Mouse (Mus musculus): Measurements from ENCODE around the gene Gdi2.
"Not testable (repeated sequence)": the region's sequence is repeated elsewhere in the genome, so short reads cannot be mapped to it uniquely, and the experiment has no call there.

The Gdi2 gene

DNA sequence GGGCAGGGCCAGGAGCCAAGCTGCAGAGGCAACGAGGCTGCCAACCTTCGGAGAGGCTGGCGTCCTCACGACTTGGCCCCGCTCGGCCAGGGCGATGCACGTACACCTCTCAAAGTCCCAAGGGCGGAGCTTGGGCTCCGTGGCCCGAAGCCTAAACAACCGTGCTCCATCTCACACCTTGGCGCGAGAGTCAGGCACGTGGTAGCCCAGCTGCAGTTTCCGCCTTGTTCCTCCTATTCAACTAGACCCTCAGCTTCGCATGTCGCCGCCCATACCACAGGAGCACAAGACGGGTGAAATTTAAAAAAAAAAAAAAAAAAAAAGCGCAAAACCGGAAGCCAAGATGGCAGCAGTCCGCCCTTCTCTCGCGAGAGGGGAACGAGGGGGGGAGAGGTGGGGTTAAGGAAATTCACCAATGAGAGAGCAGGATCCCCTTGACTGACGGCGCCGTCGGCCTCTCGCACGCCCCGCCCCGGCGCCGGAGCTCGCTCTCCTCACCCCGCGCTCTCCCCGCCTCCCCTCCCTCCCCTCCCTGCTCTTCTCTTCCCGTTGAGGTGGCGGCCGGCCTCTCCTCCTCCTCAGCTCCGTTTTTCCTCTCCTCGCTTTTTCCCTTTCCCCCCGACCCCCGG lies at the start of gene Gdi2:
Gene Gdi2 (plus strand): TSS at position 470 of the 629 bp plus-strand sequence.
- peak; percentile 94 to 98 for DNase-seq (ENCODE audit: low spot score in 2 of 2)

DNA sequence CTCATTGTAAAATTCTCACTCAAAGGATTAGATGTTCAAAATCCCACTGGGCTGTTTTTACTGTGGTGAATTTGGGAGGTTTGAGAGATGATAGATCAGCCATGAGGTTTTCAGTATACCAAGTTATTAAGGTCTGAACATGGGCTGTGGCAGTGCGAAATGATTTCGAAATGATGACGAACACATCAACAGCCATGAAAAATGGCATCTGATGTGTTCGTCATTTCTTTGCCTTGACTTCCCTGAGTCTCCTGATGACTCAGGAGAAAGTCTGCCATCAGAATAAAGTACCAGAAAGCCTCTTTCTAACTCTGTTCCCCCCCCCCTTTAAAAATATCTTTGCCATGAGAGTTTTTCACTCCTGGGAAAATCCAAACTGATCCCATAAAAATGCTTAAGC lies 42.3 kb upstream of the Gdi2 start:
- DNase-seq (ENCODE audit: low spot score in 2 of 2), result no peak

DNA sequence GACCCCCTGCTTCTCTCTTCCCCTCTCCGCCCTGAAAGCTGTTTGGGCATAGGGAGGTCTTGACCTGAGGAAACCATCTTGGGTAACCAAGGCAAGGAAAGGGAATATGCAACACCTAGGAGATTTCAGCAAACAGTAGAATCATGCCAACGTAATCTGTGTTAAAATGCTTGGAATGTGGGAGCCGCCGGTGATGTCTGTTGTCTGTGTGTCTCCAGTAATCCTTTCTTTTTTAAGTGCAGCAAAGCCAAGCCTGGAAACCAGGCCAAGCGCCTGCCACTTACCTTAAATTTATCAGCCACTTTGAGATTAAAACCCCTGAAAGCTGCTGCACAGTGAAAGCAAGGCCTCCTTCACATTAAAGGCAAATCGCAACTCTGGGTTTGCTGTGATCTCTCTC lies 36.8 kb upstream of the Gdi2 start:
- not testable (repeated sequence) for DNase-seq (ENCODE audit: low spot score in 2 of 2)

DNA sequence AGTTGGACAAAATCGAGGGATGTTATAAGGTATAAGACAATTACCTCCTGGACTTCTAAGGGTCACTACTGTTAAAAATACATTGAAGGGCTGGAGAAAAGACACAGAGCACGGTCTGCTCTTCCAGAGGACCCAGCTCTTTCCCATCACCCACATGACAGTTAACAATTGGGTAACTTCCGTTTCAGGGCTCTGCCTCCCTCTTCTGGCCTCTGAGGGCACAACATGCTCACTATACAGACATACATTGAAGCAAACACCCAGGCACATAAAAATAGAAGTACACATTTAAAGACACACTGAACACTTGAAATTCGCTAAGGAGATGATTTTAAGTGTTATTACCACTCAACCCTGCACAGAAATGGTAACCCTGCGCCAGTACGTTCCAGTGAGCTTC lies 22.5 kb upstream of the Gdi2 start:
- not testable (repeated sequence) for DNase-seq (ENCODE audit: low spot score in 2 of 2)

DNA sequence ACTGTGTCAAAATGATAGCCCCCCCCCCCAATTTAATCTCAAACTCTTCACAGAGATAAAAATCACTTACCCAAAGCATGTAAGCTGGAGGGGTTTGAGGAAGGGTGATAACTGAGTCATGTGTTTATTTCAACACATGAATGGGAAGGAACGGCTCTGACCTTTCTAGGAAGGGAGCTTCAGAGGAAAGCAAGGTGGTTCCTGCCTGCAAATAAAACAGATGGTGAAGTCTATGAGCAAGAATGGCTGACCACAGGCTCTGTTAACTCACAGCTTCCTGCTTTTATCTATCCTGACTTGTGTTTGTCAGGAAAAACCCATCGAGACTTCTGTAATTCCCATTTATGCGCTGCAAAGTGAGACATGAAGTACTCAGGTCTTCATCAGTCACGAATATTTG lies 18.5 kb upstream of the Gdi2 start:
- not testable (repeated sequence) for DNase-seq (ENCODE audit: low spot score in 2 of 2)

DNA sequence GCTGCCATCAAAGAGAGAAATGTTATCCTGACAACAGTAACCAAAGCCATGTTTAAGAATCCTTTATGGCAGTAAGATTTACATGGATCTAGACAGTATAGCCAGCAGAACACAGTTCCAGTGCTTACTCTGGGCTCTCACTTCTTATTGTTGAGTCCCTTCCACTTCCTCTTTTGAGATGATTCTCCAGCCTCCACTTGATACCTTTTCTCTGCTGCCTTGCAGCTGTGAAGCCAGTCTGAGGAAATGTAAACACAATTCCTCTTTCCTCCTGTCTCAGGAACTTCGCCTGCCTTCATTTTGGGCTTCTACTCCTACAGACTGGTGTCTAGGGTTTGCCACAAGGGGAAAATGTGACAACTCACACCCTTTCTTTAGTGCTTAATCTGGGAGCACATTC lies 17.9 kb upstream of the Gdi2 start:
- not testable (repeated sequence) for DNase-seq (ENCODE audit: low spot score in 2 of 2)

DNA sequence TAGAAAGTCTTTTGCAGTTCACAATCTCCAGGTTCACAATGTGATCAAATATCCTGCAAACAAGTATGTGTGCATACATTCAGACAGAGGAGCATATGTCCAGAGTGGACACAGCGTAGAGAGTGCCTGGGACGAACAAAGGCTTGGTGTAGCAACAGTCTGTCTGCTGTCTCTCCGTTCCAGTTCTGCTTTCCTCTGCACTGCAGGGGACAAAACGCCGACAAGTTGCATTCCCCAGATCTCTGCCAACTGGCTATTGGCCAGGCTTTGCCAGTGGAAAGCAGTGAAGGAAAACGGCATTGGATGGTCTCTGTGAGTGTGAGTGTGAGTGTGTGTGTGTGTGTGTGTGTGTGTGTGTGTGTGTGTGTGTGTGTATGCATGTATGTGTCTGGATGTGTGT lies 14.4 kb upstream of the Gdi2 start:
- peak in 1 of 2 experiments; percentile 67 for DNase-seq (ENCODE audit: low spot score in 2 of 2)

DNA sequence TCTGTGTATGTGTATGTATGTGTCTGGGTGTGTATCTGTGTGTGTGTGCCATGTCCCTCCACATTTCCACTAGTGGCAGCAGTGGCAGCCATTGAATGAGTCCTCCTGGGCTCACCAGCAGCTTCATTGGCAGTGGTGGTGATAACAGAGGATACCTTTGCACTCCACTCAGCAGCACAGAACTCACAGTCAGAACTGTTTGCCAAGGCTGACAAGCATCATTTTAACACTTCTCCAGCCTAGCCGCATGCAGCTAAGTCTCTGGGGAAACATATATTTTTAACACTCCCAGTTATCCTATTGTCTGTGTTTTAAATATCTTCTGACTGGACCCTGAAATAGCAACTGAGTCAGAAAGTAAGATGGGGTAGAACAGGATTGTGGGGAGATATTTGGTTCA lies 13.9 kb upstream of the Gdi2 start:
- no peak for DNase-seq (ENCODE audit: low spot score in 2 of 2)

DNA sequence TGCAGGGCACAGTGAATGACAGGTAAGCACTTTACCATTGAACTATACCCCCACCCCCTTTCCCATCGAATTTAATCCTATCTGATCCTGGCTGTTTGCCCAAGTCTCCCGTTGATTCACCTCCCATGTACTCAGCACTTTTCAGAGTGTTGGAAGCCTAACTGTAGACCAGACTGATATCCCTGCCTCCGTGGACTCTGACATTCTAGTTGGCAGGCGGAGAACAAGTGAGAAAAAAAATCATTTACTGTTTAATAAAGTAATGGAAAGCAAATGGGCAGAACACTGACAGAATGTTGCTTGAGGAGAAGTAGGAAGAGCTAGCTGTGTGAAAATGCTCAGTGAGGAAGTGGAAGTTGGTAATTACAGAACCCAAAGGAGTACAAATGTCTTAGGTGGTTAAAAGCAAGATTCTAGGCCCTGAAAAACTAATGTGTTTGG lies 12.2 kb upstream of the Gdi2 start:
- no peak for DNase-seq (ENCODE audit: low spot score in 2 of 2)

DNA sequence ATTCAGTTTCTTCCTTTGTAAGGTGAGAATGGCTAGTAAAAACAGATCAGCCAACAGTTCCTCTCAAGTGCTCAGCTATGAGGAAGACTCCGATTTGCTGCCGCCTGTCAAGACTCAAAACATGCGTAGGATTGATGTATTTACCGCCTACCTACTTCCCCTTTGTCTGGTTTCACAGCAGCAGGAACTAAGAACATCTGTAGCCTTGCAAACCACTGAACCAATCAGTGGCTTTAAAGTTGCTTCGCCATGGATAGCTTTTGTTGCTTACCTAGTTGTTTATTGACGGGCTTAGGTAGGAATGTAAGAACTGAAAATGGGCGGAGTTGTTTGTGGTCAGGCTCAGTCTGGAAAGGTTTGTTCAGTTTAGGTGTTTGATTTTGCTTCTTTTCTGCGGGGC lies 11.5 kb upstream of the Gdi2 start:
- peak in 1 of 2 experiments; percentile 37 for DNase-seq (ENCODE audit: low spot score in 2 of 2)

DNA sequence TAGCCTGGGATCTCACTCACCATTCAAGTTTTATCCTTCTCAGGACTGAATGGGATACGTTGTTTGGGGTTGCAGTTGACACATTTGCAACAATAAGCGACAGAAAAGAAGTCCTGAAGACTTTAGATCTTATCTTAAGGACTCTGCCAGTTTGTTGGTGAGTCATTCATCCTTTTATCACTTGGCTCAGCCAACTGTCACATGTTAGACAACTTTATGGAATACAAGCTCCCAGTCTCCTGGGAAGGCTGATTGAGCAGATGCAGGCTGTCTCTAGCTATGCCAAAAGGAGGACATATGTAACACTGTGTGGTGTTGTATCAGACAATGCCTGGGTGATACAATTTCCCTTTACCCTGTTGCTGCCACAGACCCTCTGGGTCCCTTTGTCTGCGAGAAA lies 7.4 kb upstream of the Gdi2 start:
- no peak for DNase-seq (ENCODE audit: low spot score in 2 of 2)

DNA sequence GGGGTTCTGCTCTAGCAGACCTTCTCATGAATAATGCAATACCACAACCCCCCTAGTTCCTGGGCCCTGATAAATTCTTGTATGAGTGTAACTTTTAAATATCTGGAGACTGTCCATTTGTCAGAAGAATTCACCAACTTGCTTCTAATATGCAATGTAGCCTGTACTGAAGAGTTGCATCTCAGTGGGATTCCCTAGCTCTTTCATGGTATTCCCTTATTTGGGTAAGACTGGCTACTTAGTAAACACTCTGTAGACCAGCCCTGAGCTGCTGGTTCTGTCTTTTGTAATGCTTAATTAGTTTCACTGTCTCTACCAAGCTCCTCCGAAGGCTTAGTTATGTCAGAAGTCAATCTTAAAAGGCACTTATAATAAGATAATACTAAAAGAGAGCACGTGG lies 6.7 kb upstream of the Gdi2 start:
- DNase-seq (ENCODE audit: low spot score in 2 of 2), result not testable (repeated sequence)

DNA sequence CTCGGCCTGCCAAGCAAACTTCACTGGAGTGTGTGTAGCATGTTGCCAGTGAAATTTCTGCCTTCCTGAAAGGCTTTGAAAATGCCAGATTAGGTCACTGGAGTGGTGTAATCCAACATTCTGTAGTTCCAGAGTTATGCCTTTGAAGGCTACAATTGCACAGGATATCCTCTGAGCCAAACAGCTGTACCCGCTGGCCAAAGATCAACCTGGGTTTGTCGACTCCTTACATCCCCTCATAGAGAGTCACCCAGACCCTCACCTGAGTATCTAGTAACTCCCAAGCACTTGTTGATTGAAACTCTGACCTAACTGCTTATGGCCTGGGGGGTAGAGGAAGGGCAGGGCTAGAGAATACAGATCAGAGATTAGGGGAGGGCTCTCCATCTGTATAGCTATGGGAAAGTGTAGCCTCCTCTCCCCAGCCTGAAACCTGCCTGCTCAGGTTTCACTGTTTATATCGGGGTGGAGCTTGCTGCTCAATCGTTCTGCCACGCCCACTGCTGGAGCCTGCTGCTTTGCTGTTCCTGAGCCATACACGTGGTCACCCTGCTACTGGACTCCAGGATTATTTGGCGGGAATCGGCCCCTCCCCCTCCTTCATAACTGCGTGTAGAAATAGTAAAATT lies 6.1 kb upstream of the Gdi2 start:
- no peak for DNase-seq (ENCODE audit: low spot score in 2 of 2)

DNA sequence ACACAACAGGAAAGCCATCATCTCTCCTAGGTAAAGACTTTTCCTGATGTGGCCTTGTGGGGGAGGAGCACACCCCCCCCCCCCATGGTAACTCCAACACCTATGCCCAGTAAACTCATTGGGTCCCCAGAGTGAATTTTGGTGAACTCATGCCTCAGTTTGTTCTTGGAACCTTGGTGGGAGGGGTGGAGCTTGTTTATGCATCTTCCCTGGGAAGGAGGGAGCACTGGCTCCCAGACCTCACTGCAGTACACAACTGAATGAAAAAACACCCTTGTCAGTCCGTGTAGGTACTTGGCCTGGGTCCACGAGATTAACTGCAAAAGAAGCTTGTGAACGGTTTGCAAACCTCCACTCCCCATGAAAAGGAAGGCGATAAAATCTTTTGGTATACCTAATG lies 5.4 kb upstream of the Gdi2 start:
- no peak for DNase-seq (ENCODE audit: low spot score in 2 of 2)

DNA sequence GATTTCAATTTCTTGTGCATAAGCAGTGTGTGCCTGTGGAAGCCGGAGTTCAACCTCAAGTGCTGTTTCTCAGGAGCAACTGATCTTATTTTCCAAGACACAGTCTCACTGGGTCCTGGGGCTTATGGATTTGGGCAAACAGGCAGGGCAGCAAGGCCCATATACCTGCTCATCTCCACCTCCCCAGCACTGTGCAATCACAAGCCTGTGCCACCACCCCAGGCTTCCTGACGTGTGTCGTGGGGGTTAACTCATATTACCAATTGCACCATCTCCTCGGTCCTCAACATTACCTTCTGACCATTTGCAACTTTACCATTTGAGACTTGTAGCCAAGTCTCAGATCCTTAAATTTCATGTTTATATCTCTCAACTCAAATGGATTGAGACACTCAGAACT lies 3.7 kb upstream of the Gdi2 start:
- DNase-seq (ENCODE audit: low spot score in 2 of 2), result no peak

DNA sequence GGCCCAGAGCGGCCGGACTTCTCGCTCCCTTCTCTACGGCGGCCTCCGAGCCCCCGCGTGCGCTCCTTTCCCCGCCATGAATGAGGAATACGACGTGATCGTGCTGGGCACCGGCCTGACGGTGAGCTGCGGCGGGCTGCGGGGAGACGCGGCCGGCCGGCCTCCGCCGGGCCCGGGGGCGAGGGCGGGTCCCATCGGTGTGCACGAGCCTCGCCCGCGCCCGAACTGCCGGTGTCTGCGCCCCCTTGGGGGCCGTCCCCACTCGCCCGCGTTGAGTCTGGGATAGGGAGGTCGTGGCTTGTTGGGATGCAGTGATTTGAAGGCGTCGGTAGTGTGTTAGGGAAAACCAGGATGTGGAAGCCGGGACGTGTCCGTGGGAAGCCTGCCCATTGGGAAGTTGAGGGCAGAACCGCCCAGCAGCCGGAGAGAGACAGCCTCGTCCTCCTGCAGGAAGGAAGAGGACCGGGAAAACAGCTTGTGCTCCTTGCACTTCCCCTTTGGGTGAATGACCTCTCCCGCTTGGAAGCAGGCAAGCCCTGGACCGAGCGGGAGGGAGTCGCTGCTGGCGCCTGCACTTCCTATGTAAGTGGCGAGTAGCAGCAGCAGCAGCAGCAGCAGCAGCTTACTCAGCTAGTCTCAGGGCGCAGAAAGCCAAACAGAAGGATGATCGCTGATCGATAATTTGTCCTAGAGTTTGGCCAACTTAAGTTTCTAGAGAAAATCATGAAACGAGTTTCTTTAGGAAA lies 533 bp downstream of the Gdi2 start:
- peak; percentile 50 to 77 for DNase-seq (ENCODE audit: low spot score in 2 of 2)

DNA sequence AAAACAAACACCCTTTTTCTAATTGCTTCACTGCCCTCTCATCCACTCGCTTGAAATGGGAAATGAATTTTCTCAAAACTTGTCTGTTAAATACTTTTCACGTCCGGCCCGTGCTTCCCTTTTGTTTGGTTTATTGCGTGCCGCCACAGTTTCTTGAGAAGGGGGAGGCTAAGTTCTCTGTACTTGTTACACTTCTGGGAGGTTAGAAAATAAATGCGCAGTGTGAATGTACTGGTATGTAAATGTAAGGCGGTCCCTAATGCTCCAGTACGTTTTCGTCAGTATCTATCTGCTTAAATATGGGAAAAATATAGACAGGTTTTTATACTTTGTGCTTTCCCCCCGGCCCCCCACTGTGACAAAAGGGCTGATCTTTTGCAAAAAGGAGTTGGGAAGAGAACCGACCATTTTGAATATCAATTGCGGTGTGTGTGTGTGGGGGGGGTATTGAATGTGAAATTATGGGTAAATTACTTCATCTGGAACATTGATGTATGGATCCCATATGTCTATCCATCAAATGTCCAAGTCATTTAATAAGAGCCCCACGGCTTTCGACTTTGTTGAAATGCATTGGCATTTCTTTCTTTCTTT lies 1.2 kb downstream of the Gdi2 start:
- DNase-seq (ENCODE audit: low spot score in 2 of 2), result no peak

DNA sequence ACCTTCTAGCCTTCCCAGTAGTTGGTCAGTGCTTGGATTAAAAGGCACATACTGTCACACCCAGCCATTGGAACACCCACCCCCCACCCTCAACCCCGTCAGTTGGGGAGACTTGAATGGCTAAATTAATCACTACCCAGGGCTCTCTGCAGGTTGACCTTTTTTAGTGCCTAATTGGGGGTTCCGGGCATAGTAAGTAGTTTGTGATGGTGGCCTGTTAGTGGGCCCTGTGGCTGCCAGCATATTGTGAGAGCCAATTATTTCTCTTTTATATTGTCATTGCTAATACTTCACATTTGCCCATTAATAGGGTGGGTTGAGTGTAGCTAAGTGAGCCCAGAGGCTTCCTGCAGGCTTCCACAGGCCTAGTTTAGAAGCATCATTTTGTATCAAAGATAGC lies 2.3 kb downstream of the Gdi2 start:
- no peak for DNase-seq (ENCODE audit: low spot score in 2 of 2)

DNA sequence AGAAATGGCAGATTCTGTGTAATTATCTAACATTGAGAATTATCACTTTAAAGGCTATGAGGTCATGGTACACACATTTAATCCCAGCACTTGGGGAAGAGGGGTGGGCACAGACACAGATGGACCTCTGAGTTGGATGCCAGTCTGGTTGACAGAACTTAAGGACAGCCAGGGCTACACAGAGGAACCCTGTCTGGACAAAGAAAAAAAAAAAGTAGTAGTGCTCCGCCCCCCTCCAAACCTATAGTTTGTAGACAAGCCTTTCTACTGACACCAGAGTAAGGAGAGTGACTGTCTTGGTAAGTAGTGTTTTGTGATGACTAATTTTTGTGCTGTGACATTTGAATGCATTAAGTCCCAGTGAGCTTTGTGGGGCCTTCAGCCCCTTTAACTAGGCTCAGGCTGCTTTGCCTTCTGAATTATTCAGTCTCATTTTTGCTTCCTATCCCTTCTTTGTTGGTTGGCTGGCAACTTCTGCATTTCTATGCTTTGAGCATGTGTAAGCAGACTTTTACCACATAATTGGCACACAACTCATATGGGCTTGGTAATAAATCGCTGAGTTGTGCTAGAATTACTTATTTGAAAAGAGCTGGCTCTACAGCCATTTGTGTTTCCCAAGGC lies 3.4 kb downstream of the Gdi2 start:
- no peak for DNase-seq (ENCODE audit: low spot score in 2 of 2)

DNA sequence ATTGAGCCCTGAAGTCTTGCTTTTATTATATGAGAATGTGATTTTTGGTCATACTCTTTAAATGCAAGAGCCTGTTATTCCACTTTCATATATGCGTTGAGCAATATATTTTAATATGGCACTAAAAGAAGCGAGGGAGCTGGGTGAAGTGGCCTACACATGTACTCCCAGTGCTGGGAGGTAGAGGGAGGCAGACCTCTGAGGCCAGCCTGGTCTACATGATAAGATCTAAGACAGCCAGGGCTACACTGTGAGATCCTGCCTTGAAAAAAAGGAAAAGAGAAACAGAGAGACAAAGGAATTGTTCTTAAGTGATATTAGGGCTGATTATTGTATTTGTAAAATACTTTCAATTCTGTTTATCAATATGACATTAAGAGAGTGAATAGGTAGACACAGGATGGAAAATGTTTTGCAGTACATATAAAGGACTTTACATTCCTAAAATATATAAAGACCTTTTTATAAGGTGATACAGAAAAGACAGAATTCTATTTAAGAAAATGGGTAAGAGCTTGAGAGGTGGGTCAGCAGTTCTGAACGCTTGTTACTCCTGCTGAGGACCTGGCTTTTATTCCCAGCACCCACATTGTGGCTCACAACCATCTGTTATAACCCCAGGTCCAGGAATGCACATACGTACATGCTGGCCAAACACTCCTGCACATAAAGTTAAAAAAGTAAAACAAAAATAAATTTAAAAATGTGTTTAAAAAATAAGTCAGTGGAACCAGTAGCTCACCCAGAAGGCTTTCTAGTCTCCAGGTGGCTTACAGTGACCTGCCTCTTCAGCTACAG lies 6.4 kb downstream of the Gdi2 start:
- no peak for DNase-seq (ENCODE audit: low spot score in 2 of 2)

DNA sequence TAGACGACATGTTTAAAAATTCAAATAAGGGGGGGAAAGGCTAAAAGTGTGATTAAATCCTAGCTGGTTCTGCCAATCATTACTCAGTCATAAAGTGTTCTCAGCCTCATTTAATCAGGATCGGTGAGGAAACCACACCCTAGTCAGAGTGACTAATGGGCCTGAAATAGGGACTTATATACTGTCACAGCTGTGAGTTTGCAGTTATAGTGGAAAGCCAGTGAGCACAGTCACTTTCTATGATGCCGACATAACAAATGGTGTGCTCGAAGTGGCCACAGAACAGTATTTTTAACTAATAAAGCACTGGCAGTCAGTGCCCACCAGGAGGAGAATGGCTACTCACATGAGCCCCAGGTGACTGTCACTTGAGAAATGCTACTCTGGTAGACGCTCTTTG lies 7.1 kb downstream of the Gdi2 start:
- no peak for DNase-seq (ENCODE audit: low spot score in 2 of 2)

Data from spleen, postnatal 4 days (tissue).